In genomic region chr15:81042276-81042931, GRCm38 (mm10) we compare ENCODE assay signal across 8 mouse cellular contexts.
DNase-seq lines count a peak whose midpoint lies in the region; ATAC-seq lines count a peak whose summit lies in the region.

No protein-coding gene starts in this region.

- WGBS in kidney, embryonic 15.5 days = 56% methylated on average over 13 of the region's 13 CpGs
- 61% methylated on average over 13 of the region's 13 CpGs for WGBS in forebrain, embryonic 10.5 days

- H3K4me1 ChIP-seq in kidney, embryonic 15.5 days = peaks cover 21% of the 10 kb centered on the region
- peaks cover 20% of the 10 kb centered on the region for H3K4me1 ChIP-seq in forebrain, embryonic 10.5 days

- no peak overlapping the region for H3K4me2 ChIP-seq in kidney, embryonic 15.5 days

- H3K4me3 ChIP-seq in kidney, embryonic 15.5 days (replicated peaks) = no peak overlapping the region
- no peak overlapping the region for H3K4me3 ChIP-seq in forebrain, embryonic 10.5 days

- no peaks in the 10 kb centered on the region for H3K9me3 ChIP-seq in kidney, embryonic 15.5 days (replicated peaks)
- no peaks in the 10 kb centered on the region for H3K9me3 ChIP-seq in forebrain, embryonic 10.5 days

- peak; percentile 47 for DNase-seq in adrenal gland, postnatal 25 days
- no peak for DNase-seq in adrenal gland, adult (ENCODE audit: inconsistent age in 2 of 2, low spot score in 1 of 2)
- peak; percentile 41 for DNase-seq in urinary bladder, postnatal 14 days (ENCODE audit: low spot score)
- no peak for DNase-seq in urinary bladder, adult 2 months (ENCODE audit: low spot score)
- peak; percentile 82 to 88 for DNase-seq in natural killer cell, adult 2 months (ENCODE audit: low spot score in 2 of 2)
- DNase-seq in layer of hippocampus, adult 9-10 months (ENCODE audit: low spot score) = no peak
- no peak for DNase-seq in forebrain, embryonic 10.5 days (ENCODE audit: extremely low spot score, low spot score)

- H3K9ac ChIP-seq in kidney, embryonic 15.5 days = no peak overlapping the region

- H3K27ac ChIP-seq in kidney, embryonic 15.5 days = peak overlapping the region; percentile 34; the same call in 1 of the 2 replicates
- H3K27ac ChIP-seq in forebrain, embryonic 10.5 days = no peak overlapping the region

- no peaks in the 10 kb centered on the region for H3K27me3 ChIP-seq in kidney, embryonic 15.5 days
- no peaks in the 10 kb centered on the region for H3K27me3 ChIP-seq in forebrain, embryonic 10.5 days (ENCODE audit: poor library complexity, severe bottlenecking)

- ATAC-seq in kidney, embryonic 15.5 days (replicated peaks; ENCODE audit: low FRiP score) = no peak

- H3K36me3 ChIP-seq in kidney, embryonic 15.5 days = peaks cover 7% of the 10 kb centered on the region
- peaks cover 13% of the 10 kb centered on the region for H3K36me3 ChIP-seq in forebrain, embryonic 10.5 days (replicated peaks)

Comparison
In these comparisons a context has a peak if more than half of its experiments do, and no peak if none do; other contexts are left out.
1. DNase-seq: peak in adrenal gland, postnatal 25 days (single experiment), urinary bladder, postnatal 14 days (single experiment) and natural killer cell, adult 2 months (2 of 2); none in adrenal gland, adult (0 of 2), urinary bladder, adult 2 months (single experiment), layer of hippocampus, adult 9-10 months (single experiment) and forebrain, embryonic 10.5 days (single experiment).